Mouse (Mus musculus): Measurements from ENCODE around the gene Sh3bp1.

DNA sequence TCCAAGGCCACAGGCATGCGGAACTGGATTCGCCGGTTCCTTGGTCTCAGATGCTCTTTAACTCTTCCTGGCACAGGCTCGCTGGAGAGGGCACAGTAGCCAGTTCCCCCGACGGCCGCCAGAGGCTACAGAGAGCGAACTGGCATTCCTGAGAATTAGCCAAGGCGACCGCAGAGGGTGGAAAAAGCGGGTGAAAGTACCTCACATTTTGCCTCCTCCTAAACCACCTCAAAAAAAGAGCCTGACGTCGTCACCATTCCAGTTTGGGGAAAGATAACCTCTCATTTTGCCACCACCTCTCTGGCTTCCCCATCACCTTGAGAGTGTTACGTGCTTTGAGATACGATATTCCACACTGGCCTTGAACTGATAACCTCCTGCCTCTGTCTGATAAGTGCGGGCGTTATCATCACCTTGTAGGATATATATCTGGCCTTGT, 23.3 kb upstream of the Sh3bp1 start:
- TF ChIP-seq CTCF (IDR thresholded peaks at IDR 0.05; ENCODE audit: low read depth) (peak; percentile 84), EP300 (optimal IDR thresholded peaks at IDR 0.05) (peak; percentile 29)

Data from stomach, postnatal 0 days (tissue).